Mouse (Mus musculus): ENCODE results near the gene Snip1. TPM values are rescaled to one million over a fixed set of nuclear protein-coding genes. Genes with fewer than 3 reads are reported as not detected.

Snip1 gene
- polyA plus RNA-seq, 1 experiment from 2014 or later: 32.3 TPM

- Histone ChIP-seq H3K27ac (replicated peaks) (peak within 1 kb of the TSS; percentile 86), H3K27me3 (ENCODE audit: low read depth, poor library complexity, severe bottlenecking) (no peaks in the 10 kb centered on the region), H3K4me3 (peak within 1 kb of the TSS; percentile 98), H3K36me3 (peaks cover 28% of the 10 kb centered on the region), H3K4me1 (peaks cover 24% of the 10 kb centered on the region), H3K9me3 (replicated peaks) (no peaks in the 10 kb centered on the region)
- DNase-seq (ENCODE audit: low spot score): peak; percentile 71
- 4% methylated on average over 26 of the region's 26 CpGs for WGBS
These were observed 760 bp upstream of the Snip1 start, which contains the start of gene Dnali1 for GRCm38 (mm10) chr4:125065517-125066307. Gene Dnali1, minus strand, starts transcription at chr4:125065703.

GRCm38 (mm10) chr4:125077700-125078099 is 11.2 kb downstream of the Snip1 start:
- Histone ChIP-seq H3K4me1 (no peaks in the 10 kb centered on the region), H3K4me3 (no peak overlapping the region), H3K9me3 (replicated peaks) (no peaks in the 10 kb centered on the region), H3K27me3 (ENCODE audit: low read depth, poor library complexity, severe bottlenecking) (no peaks in the 10 kb centered on the region), H3K27ac (replicated peaks) (no peak overlapping the region), H3K36me3 (peaks cover 81% of the 10 kb centered on the region)
- WGBS: 88% methylated on average over 2 of the region's 2 CpGs
- no peak for DNase-seq (ENCODE audit: low spot score)

- no peak for DNase-seq (ENCODE audit: low spot score)
- no peaks in the 10 kb centered on the region for H3K27me3 ChIP-seq (ENCODE audit: low read depth, poor library complexity, severe bottlenecking)
- H3K9me3 ChIP-seq (replicated peaks): no peaks in the 10 kb centered on the region
- no peak overlapping the region for H3K27ac ChIP-seq (replicated peaks)
- H3K4me1 ChIP-seq: peaks cover 6% of the 10 kb centered on the region
- WGBS: 92% methylated on average over 2 of the region's 2 CpGs
- H3K36me3 ChIP-seq: peaks cover 71% of the 10 kb centered on the region
- H3K4me3 ChIP-seq: no peak overlapping the region
These were observed 12.2 kb downstream of the Snip1 start for GRCm38 (mm10) chr4:125078698-125079097.

- peak within 1 kb of the TSS; percentile 93 for H3K4me3 ChIP-seq
- peaks cover 30% of the 10 kb centered on the region for H3K4me1 ChIP-seq
- H3K27me3 ChIP-seq (ENCODE audit: low read depth, poor library complexity, severe bottlenecking): no peaks in the 10 kb centered on the region
- H3K9me3 ChIP-seq (replicated peaks): no peaks in the 10 kb centered on the region
- 1% methylated on average over 63 of the region's 63 CpGs for WGBS
- H3K27ac ChIP-seq (replicated peaks): peak within 1 kb of the TSS; percentile 99
- peaks cover 47% of the 10 kb centered on the region for H3K36me3 ChIP-seq
- DNase-seq (ENCODE audit: low spot score): peak; percentile 93
These were observed 18.2 kb downstream of the Snip1 start, which contains the start of gene Meaf6 for GRCm38 (mm10) chr4:125084403-125085345. Gene Meaf6, plus strand, starts transcription at chr4:125085134.

- no peak for DNase-seq (ENCODE audit: low spot score)
- H3K36me3 ChIP-seq: peaks cover 54% of the 10 kb centered on the region
- peak overlapping the region; percentile 93 for H3K4me3 ChIP-seq
- H3K27me3 ChIP-seq (ENCODE audit: low read depth, poor library complexity, severe bottlenecking): no peaks in the 10 kb centered on the region
- H3K27ac ChIP-seq (replicated peaks): peak overlapping the region; percentile 99
- peaks cover 30% of the 10 kb centered on the region for H3K4me1 ChIP-seq
- no peaks in the 10 kb centered on the region for H3K9me3 ChIP-seq (replicated peaks)
- WGBS: under 1% methylated on average over 45 of the region's 45 CpGs
These were observed 18.9 kb downstream of the Snip1 start for GRCm38 (mm10) chr4:125085346-125085841.

- Histone ChIP-seq H3K4me1 (no peaks in the 10 kb centered on the region), H3K9me3 (replicated peaks) (0 out of 2 replicates have a peak, but pooled peaks cover 3% of the 10 kb centered on the region), H3K27ac (replicated peaks) (no peak overlapping the region), H3K27me3 (ENCODE audit: low read depth, poor library complexity, severe bottlenecking) (no peaks in the 10 kb centered on the region), H3K4me3 (no peak overlapping the region), H3K36me3 (peaks cover 76% of the 10 kb centered on the region)
- WGBS: 90% methylated on average over 5 of the region's 5 CpGs
- DNase-seq (ENCODE audit: low spot score): no peak
These were observed 26.6 kb downstream of the Snip1 start for GRCm38 (mm10) chr4:125093031-125093430.

GRCm38 (mm10) chr4:125096066-125096465 is 29.6 kb downstream of the Snip1 start:
- 95% methylated on average over 5 of the region's 5 CpGs for WGBS
- 0 out of 2 replicates have a peak, but pooled peaks cover 3% of the 10 kb centered on the region for H3K9me3 ChIP-seq (replicated peaks)
- no peak overlapping the region for H3K27ac ChIP-seq (replicated peaks)
- no peak for DNase-seq (ENCODE audit: low spot score)
- peaks cover 49% of the 10 kb centered on the region for H3K36me3 ChIP-seq
- no peaks in the 10 kb centered on the region for H3K4me1 ChIP-seq
- H3K4me3 ChIP-seq: no peak overlapping the region
- H3K27me3 ChIP-seq (ENCODE audit: low read depth, poor library complexity, severe bottlenecking): no peaks in the 10 kb centered on the region

- Histone ChIP-seq H3K4me3 (no peak overlapping the region), H3K4me1 (no peaks in the 10 kb centered on the region), H3K36me3 (peaks cover 47% of the 10 kb centered on the region), H3K9me3 (replicated peaks) (no peaks in the 10 kb centered on the region), H3K27me3 (ENCODE audit: low read depth, poor library complexity, severe bottlenecking) (no peaks in the 10 kb centered on the region), H3K27ac (replicated peaks) (no peak overlapping the region)
- DNase-seq (ENCODE audit: low spot score): no peak
- WGBS: 88% methylated on average over 4 of the region's 4 CpGs
These were observed 30.9 kb downstream of the Snip1 start for GRCm38 (mm10) chr4:125097412-125097811.

- WGBS: 11% methylated on average over 8 of the region's 8 CpGs
- Histone ChIP-seq H3K27me3 (ENCODE audit: low read depth, poor library complexity, severe bottlenecking) (no peaks in the 10 kb centered on the region), H3K4me3 (no peak overlapping the region), H3K9me3 (replicated peaks) (no peaks in the 10 kb centered on the region), H3K27ac (replicated peaks) (no peak overlapping the region), H3K4me1 (no peaks in the 10 kb centered on the region), H3K36me3 (peaks cover 48% of the 10 kb centered on the region)
- peak; percentile 83 for DNase-seq (ENCODE audit: low spot score)
These were observed 33.0 kb downstream of the Snip1 start for GRCm38 (mm10) chr4:125099458-125099857.

- no peak for DNase-seq (ENCODE audit: low spot score)
- peaks cover 2% of the 10 kb centered on the region; the same call in 1 of the 2 replicates for H3K4me1 ChIP-seq
- WGBS: 72% methylated on average over 13 of the region's 13 CpGs
- H3K27me3 ChIP-seq (ENCODE audit: low read depth, poor library complexity, severe bottlenecking): no peaks in the 10 kb centered on the region
- H3K9me3 ChIP-seq (replicated peaks): no peaks in the 10 kb centered on the region
- H3K36me3 ChIP-seq: peaks cover 54% of the 10 kb centered on the region
- no peak overlapping the region for H3K4me3 ChIP-seq
- H3K27ac ChIP-seq (replicated peaks): no peak overlapping the region
These were observed 34.9 kb downstream of the Snip1 start for GRCm38 (mm10) chr4:125101334-125101733.

GRCm38 (mm10) chr4:125105354-125105753 is 38.9 kb downstream of the Snip1 start:
- Histone ChIP-seq H3K4me3 (no peak overlapping the region), H3K9me3 (replicated peaks) (no peaks in the 10 kb centered on the region), H3K27ac (replicated peaks) (no peak overlapping the region), H3K27me3 (ENCODE audit: low read depth, poor library complexity, severe bottlenecking) (no peaks in the 10 kb centered on the region), H3K4me1 (peaks cover 4% of the 10 kb centered on the region; the same call in 1 of the 2 replicates), H3K36me3 (peaks cover 81% of the 10 kb centered on the region)
- DNase-seq (ENCODE audit: low spot score): no peak
- 95% methylated on average over 9 of the region's 9 CpGs for WGBS

- peaks cover 24% of the 10 kb centered on the region for H3K4me1 ChIP-seq
- 0 out of 2 replicates have a peak, but pooled peaks cover 5% of the 10 kb centered on the region for H3K27me3 ChIP-seq (ENCODE audit: low read depth, poor library complexity, severe bottlenecking)
- H3K36me3 ChIP-seq: peaks cover 26% of the 10 kb centered on the region
- no peaks in the 10 kb centered on the region for H3K9me3 ChIP-seq (replicated peaks)
- peak overlapping the region; percentile 52 for H3K27ac ChIP-seq (replicated peaks)
- 11% methylated on average over 6 of the region's 6 CpGs for WGBS
- no peak overlapping the region for H3K4me3 ChIP-seq
- peak; percentile 72 for DNase-seq (ENCODE audit: low spot score)
These were observed 48.2 kb downstream of the Snip1 start for GRCm38 (mm10) chr4:125114638-125115037.

All from midbrain, embryonic 10.5 days (tissue).